ENCODE assay signal across 8 mouse cellular contexts in genomic region chr4:57675387-57675786, GRCm38 (mm10). TPM values are rescaled to one million over a fixed set of nuclear protein-coding genes. Genes with fewer than 3 reads are reported as not detected.
DNase-seq lines count a peak whose midpoint lies in the region; ATAC-seq and TF ChIP-seq lines count a peak whose summit lies in the region.

No protein-coding gene starts in this region.

- no peaks in the 10 kb centered on the region for H3K4me1 ChIP-seq in embryonic facial prominence, embryonic 11.5 days (ENCODE audit: control insufficient read depth, insufficient read depth, low read length)
- H3K4me1 ChIP-seq in heart, embryonic 12.5 days (replicated peaks): peaks cover 53% of the 10 kb centered on the region
- H3K4me1 ChIP-seq in kidney, embryonic 14.5 days (ENCODE audit: control insufficient read depth, insufficient read depth, low read length): peaks cover 15% of the 10 kb centered on the region
- H3K4me1 ChIP-seq in lung, postnatal 0 days (ENCODE audit: insufficient read depth, low read depth, low read length): 0 out of 2 replicates have a peak, but pooled peaks cover 3% of the 10 kb centered on the region

- no peak for TF ChIP-seq CTCF in lung, postnatal 0 days (IDR thresholded peaks at IDR 0.05)

- H3K4me2 ChIP-seq in embryonic facial prominence, embryonic 11.5 days (ENCODE audit: low read depth, low read length): peak overlapping the region; percentile 5; the same call in 1 of the 2 replicates
- peak overlapping the region; percentile 44 for H3K4me2 ChIP-seq in heart, embryonic 12.5 days
- peak overlapping the region; percentile 44 for H3K4me2 ChIP-seq in kidney, embryonic 14.5 days (replicated peaks; ENCODE audit: low read depth, low read length)
- peak overlapping the region; percentile 42 for H3K4me2 ChIP-seq in lung, postnatal 0 days (replicated peaks; ENCODE audit: low read depth, low read length)

- ATAC-seq in embryonic facial prominence, embryonic 11.5 days (replicated peaks; ENCODE audit: insufficient number of reproducible peaks, low FRiP score, low TSS enrichment, low read depth): no peak
- ATAC-seq in heart, embryonic 12.5 days (ENCODE audit: insufficient number of reproducible peaks, low FRiP score): peak; percentile 81
- peak; percentile 83 for ATAC-seq in kidney, embryonic 14.5 days (ENCODE audit: low FRiP score, low TSS enrichment)
- ATAC-seq in lung, postnatal 0 days: peak; percentile 79
- ATAC-seq in monocyte, adult 5-6 weeks (replicated peaks; ENCODE audit: insufficient number of reproducible peaks, low FRiP score, low TSS enrichment, poor library complexity, severe bottlenecking): no peak

- no peak overlapping the region for H3K4me3 ChIP-seq in embryonic facial prominence, embryonic 11.5 days (ENCODE audit: low read depth, low read length)
- 0 out of 2 replicates have a peak overlapping the region, but pooled peaks have one; percentile 14 for H3K4me3 ChIP-seq in heart, embryonic 12.5 days
- peak overlapping the region; percentile 19; the same call in 1 of the 2 replicates for H3K4me3 ChIP-seq in kidney, embryonic 14.5 days (ENCODE audit: low read length)
- H3K4me3 ChIP-seq in lung, postnatal 0 days (ENCODE audit: low read depth, low read length): no peak overlapping the region

- H3K9me3 ChIP-seq in embryonic facial prominence, embryonic 11.5 days (replicated peaks; ENCODE audit: control insufficient read depth, low read length): no peaks in the 10 kb centered on the region
- H3K9me3 ChIP-seq in heart, embryonic 12.5 days (replicated peaks): no peaks in the 10 kb centered on the region
- H3K9me3 ChIP-seq in kidney, embryonic 14.5 days (ENCODE audit: control insufficient read depth, low read length): no peaks in the 10 kb centered on the region
- no peaks in the 10 kb centered on the region for H3K9me3 ChIP-seq in lung, postnatal 0 days (ENCODE audit: low read length)

- H3K27ac ChIP-seq in embryonic facial prominence, embryonic 11.5 days (replicated peaks; ENCODE audit: low read depth, low read length): no peak overlapping the region
- H3K27ac ChIP-seq in heart, embryonic 12.5 days (ENCODE audit: poor library complexity, severe bottlenecking): peak overlapping the region; percentile 81
- H3K27ac ChIP-seq in kidney, embryonic 14.5 days (ENCODE audit: low read depth, low read length): peak overlapping the region; percentile 74; the same call in 1 of the 2 replicates
- peak overlapping the region; percentile 83 for H3K27ac ChIP-seq in lung, postnatal 0 days (ENCODE audit: low read length)

- peak; percentile 90 for DNase-seq in R1 (ENCODE audit: low read depth, low spot score)
- DNase-seq in embryonic facial prominence, embryonic 11.5 days (ENCODE audit: low spot score): peak; percentile 71
- DNase-seq in lung, postnatal 0 days (ENCODE audit: low spot score): peak; percentile 92
- peak; percentile 51 for DNase-seq in retina, postnatal 1 day
- DNase-seq in right cerebral cortex, postnatal 25 days: no peak

- no peaks in the 10 kb centered on the region for H3K36me3 ChIP-seq in embryonic facial prominence, embryonic 11.5 days (replicated peaks; ENCODE audit: control insufficient read depth, insufficient read depth, low read depth, low read length)
- peaks cover 19% of the 10 kb centered on the region for H3K36me3 ChIP-seq in heart, embryonic 12.5 days
- no peaks in the 10 kb centered on the region for H3K36me3 ChIP-seq in kidney, embryonic 14.5 days (ENCODE audit: control insufficient read depth, insufficient read depth, low read length)
- H3K36me3 ChIP-seq in lung, postnatal 0 days (ENCODE audit: insufficient read depth, low read length): no peaks in the 10 kb centered on the region

- H3K27me3 ChIP-seq in embryonic facial prominence, embryonic 11.5 days (ENCODE audit: control insufficient read depth, insufficient read depth, low read length): no peaks in the 10 kb centered on the region
- no peaks in the 10 kb centered on the region for H3K27me3 ChIP-seq in heart, embryonic 12.5 days (replicated peaks)
- H3K27me3 ChIP-seq in kidney, embryonic 14.5 days (ENCODE audit: control insufficient read depth, insufficient read depth, low read length): no peaks in the 10 kb centered on the region
- no peaks in the 10 kb centered on the region for H3K27me3 ChIP-seq in lung, postnatal 0 days (replicated peaks; ENCODE audit: insufficient read depth, low read length)

- WGBS in embryonic facial prominence, embryonic 11.5 days: 4% methylated on average over 13 of the region's 13 CpGs
- WGBS in heart, embryonic 12.5 days: 4% methylated on average over 13 of the region's 13 CpGs
- 2% methylated on average over 13 of the region's 13 CpGs for WGBS in kidney, embryonic 14.5 days
- WGBS in lung, postnatal 0 days: 1% methylated on average over 13 of the region's 13 CpGs

- TF ChIP-seq EP300 in lung, postnatal 0 days (IDR thresholded peaks at IDR 0.05): peak; percentile 89

- peak overlapping the region; percentile 52 for H3K9ac ChIP-seq in embryonic facial prominence, embryonic 11.5 days (replicated peaks; ENCODE audit: low read length)
- H3K9ac ChIP-seq in heart, embryonic 12.5 days: no peak overlapping the region
- H3K9ac ChIP-seq in kidney, embryonic 14.5 days (ENCODE audit: low read depth, low read length): no peak overlapping the region; the same call in 1 of the 2 replicates
- H3K9ac ChIP-seq in lung, postnatal 0 days (replicated peaks; ENCODE audit: low read depth): no peak overlapping the region

RNA-seq across cellular contexts. Expression of gene Akap2, which starts 42.1 kb away (rescaled TPM):
- 24.0 and 24.6 TPM in 2 replicates for polyA plus RNA-seq in embryonic facial prominence, embryonic 11.5 days (2014; fragmentation: Nextera tagmentation; extraction: Ambion mirVana)
- 50.1 and 50.3 TPM in 2 replicates for polyA plus RNA-seq in heart, embryonic 12.5 days (2016; fragmentation: Nextera tagmentation; extraction: Ambion mirVana)
- 17.1 and 24.0 TPM in 2 replicates for polyA plus RNA-seq in kidney, embryonic 14.5 days (2014; fragmentation: Nextera tagmentation; extraction: Ambion mirVana)
- 112 and 126 TPM in 2 replicates for polyA plus RNA-seq in lung, postnatal 0 days (2015; fragmentation: Nextera tagmentation; extraction: Ambion mirVana)
- total RNA-seq in monocyte, adult 5-6 weeks (2017): 0.67 to 1.3 TPM (median 0.96 TPM) in 3 replicates

Comparison
In these comparisons a context has a peak if more than half of its experiments do, and no peak if none do; other contexts are left out.
1. ATAC-seq: peak in heart, embryonic 12.5 days (single experiment), kidney, embryonic 14.5 days (single experiment) and lung, postnatal 0 days (single experiment); none in embryonic facial prominence, embryonic 11.5 days (single experiment) and monocyte, adult 5-6 weeks (single experiment).
2. H3K4me3 ChIP-seq: peak in heart, embryonic 12.5 days (single experiment) and kidney, embryonic 14.5 days (single experiment); none in embryonic facial prominence, embryonic 11.5 days (single experiment) and lung, postnatal 0 days (single experiment).
3. Peak in every context shown above with its lines, with median percentiles within 50 percentile points of each other: H3K4me2 ChIP-seq.